Mouse (Mus musculus) right cerebral cortex, postnatal 14 days (tissue): ENCODE measurements at regions not wholly inside any gene's neighbourhood (a gene's known extent, or its start where the extent isn't known, plus 50 kb on each side); places are given as distances from the start of the nearest gene placed in this dataset.

Source experiments
- DNase-seq: peaks from one replicate; pipeline ENCODE4 v3.0.0; 2022

DNA sequence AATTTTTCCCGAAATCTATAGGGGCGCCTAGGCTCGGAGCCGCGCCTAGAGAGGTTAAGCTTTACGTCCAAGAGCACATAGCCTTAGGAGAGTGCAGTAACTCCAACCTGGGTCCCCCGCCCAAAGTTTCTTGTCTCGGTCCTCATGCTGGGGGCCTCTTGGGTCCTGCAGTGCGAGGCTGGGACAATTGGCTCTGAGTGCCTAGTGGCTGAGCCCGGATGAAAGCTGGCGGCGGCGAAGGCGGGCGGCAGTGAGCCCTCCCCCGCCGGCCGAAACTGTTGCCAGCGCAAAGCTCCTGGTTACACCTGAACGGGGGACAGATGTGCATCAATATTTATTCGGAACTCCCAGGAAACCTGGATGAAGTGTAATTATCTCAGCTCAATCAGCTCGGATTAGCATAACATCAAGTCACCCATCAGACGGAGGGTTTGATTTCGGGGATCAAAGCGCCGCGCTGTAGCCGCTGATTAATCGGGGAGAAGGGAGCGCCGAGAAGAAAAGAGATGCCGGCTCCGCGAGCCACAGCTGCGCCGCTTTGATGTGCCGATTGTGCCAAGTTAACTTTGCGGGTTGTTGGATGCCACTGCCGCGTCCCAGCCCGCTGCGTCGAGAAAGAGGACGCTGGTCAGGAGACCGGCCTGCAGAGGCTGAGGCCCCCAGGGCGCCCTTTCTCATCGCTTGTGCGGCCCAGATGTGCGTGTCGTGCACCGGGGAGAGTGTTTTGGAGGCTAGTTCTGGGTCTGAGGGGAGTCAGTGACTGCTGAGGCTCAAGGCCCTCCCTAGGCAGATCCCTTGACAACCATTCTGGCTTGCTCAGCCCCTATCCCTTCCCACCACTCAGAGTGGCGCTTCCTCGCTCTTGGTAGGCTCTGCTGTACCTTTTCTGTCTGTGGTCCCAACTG, 123.7 kb upstream of the 4931429L15Rik start:
- DNase-seq, result peak; percentile 22

DNA sequence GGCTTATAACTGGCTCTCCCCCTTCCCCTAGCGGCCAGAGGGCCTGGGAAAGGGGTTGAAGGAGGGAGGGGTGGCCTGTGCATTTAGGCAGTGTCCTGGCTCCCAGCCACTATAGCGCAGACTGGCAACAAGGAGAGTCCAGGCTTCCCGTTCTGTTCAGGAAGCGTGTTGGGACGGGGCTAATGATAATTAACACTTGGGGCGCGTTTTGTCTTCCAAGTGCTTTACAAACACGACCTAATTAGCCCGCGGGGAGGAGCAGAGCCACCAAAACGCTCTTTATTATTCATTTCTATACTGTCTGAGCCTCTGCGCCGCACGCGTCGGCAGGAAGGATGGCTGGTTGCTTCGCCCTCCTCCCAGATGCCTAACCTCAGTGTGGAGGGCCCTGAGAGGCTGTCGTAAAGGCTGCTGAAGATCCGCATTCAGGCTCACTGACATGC, 123.0 kb upstream of the 4931429L15Rik start:
- DNase-seq, result no peak

DNA sequence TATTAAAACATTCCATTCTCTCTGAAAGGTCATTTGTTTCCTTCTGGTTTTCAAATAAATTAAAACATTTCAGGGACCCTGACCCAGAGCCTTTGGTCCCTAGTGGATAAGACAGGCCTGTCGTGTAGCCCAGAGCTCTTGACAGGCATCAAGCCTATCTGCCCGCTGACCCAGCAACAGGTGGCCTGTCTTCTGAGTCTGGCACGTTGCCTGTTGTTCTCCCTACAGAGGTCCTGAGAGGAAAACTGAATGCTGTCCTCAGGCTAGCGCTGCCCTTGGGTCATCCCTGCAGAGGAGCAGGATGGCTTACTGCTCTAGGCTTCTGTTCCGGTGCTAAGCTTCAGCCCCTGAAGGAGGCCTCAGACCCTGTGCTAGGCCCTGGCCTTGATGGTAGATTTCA, 120.4 kb upstream of the 4931429L15Rik start:
- no peak for DNase-seq

DNA sequence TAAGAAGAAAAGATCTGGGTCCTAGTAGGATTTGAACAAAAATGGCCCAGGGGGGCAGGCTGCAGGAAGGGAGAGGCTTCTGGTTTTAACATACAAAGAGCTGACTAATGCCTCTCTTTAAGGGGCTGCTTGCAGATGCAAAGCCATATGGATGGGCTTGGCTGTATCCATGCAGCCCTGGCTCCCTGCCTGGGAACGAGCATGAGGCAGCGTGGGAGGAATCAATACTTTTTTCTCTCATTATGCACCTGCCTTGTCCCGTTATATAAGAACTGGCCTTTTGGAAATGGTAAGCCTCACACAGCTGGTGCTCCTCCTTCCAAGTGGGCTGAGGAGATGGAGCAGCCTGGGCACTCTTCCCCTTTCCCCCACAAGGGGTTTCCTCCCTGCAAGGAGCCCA, 114.9 kb upstream of the 4931429L15Rik start:
- DNase-seq, result peak; percentile 89

DNA sequence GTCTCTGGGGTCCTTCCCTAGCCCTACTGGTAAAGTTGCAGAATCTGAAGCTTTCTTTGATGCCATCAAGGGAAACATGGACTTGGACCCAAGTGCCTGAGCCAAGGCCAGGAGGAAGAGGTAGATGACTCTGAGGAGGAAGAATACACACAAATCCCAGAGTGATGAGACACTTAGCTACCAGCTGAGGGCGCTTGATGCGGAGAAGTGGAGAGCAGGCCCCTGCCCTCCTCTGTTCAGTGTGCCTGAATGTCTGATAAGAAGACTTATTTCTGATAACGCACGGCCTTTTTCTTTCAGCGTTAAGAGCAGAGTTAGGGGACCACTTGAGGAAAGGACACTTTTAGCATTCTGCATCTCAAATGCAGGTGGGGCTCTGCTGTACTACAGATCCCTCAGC, 113.9 kb upstream of the 4931429L15Rik start:
- no peak for DNase-seq

DNA sequence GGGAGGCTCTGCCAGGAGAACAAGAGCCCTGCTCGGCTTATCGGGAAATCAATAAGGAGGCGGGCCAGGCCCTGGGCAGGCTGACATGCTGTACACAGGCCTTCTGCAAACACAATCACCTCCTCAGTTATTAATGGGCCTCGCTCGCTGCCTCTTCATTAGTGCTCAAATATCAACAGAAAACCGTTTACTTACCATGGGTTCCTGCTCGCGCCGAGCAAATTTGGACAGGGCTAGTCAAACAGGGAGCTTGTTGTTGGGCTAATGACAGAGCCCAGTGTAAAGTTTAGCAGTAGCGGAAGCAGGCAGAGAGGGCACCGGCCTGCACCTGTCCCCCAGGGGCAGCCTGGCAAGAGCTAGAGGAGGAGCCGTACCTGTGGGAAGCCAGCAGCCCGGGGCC, 111.3 kb upstream of the 4931429L15Rik start:
- DNase-seq, result no peak

DNA sequence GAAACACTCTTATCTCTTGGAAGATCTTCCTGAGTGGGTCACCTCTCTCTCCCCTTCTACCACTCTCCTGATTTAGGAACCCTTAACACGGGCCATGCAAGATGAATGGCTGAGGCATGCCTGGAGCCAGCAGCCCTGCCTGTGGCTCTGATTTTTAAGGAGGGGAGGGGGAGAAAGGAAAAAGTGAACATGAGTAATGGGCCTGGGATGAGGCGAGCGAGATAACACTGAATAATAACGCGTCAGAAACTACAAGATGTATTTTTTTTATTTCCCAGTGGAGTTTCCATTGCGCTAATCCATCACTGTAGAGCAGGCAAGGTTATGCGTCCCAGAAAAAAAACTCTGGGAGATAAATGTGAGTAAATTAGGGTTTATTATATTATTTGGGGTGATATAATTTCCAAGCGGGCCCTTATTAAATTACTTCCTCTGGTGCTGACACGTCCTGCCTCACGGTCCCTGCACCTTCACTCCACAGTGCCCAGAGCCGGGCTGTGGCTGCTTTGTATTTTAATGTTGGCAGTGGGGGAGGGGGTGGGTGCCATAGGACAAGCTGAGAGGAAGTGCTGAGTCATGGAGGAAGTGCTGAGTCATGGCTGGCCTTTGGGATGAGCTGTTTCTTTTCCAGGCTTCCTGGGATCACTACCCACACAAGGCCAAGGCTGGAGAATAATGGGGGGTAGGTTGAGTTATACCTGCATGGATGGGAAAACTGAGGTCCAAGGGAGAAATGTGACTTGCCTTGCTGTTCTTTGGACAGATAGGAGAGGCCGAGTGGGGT, 103.6 kb upstream of the 4931429L15Rik start:
- no peak for DNase-seq

DNA sequence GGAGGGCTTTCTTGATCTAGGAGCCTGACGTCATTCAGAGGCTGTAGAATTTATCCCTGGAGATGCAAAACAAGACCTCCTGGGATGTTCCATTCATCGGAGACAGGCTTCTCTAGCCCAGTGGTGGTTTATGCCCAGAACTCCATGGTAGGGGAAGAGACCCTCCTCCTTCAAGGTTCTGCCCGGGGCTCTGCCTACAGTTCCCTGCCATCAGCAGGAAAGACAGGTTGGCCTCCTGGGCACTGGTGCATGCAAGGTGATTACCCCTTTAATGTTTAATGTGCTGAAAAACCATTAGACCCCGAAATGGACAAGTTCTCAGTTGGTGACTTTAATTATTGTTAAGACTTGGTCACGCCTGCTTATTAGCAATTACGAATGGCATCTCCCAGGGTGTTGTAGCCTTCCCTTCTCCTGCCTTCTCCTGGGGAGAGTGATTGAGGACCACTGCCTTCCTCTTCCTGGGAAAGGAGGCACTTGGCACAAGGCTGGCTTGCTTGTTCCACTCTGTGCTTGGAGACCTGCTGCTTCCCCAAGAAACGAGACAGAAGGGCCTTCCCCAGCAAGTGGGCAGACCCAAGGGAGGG, 102.0 kb upstream of the 4931429L15Rik start:
- DNase-seq, result no peak

DNA sequence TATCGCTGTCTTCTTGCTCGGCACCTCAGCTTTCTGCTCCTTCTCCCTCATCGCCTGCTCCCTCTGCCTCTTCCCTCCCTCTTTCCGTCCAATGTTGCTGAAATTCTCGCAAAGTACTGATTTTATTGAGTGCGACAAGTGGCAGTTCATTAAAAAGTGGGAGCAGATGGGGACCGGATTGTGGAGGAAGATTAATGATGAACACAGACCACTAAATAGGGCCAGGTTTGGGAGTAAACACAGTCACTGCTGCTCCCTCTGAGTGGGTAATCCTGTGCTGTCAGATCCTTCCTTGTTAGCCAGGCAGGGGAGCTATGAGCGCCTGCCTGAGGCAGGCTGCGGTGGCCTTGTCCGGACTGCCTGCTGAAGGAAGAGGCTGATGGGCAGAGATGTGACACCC, 91.9 kb upstream of the 4931429L15Rik start:
- no peak for DNase-seq

DNA sequence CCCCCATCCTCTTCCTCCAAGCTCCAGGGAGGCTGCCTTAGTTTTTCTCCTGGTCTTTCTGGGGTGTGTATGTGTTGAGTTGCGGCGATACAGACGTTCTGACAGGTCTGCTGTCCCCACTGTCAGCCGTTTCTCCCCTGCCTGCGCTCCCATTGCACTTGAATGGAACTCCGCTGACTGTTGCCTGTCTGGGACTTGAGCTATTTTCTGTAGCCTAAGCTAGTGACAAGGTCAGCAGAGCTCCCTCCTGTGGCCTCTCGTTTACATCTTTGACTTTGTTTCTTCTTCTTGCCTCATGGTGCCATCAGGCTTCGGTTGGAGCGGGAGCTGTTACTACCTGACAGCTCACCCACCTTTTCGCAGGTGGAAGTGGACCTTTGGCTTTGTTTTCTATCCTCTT, 89.0 kb upstream of the 4931429L15Rik start:
- no peak for DNase-seq

DNA sequence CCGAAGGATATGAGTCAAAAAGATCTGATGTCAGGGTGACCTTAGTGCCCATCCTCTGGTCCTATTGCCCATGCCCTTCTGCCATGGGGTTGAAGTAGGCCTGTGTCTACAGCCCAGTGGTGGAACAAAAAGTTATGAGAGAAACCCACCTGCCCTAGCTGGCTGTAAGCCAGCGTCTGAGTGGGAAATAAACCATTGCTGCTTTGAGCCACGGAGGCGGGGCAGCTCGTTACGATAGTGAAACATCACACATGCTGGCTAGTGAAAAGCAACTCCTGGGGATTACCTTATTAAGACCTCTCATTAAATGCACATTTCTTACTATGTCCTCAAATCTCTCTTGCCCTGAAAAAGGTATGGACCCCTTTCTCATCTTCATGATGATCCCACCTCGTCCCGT, 86.8 kb upstream of the 4931429L15Rik start:
- DNase-seq, result no peak

DNA sequence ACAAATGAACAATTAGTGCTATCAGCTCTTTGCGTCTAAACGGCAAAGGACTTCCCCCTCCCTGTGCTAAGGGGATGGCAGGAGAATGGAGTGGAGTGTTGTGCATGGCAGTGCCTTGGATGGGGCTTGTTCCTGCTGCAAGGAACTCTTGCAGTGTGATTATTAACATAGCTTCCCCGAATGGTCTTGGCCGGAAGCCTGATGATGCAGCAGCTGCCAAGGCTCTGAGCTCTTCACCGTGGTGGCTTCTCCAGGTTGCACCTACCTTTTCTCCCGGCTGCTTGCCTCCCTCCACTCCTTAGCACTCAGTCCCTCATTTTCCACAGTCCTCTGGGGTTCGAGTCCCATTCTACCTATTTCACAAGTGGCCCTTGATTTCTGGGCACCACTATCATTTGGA, 76.8 kb upstream of the 4931429L15Rik start:
- DNase-seq, result no peak

DNA sequence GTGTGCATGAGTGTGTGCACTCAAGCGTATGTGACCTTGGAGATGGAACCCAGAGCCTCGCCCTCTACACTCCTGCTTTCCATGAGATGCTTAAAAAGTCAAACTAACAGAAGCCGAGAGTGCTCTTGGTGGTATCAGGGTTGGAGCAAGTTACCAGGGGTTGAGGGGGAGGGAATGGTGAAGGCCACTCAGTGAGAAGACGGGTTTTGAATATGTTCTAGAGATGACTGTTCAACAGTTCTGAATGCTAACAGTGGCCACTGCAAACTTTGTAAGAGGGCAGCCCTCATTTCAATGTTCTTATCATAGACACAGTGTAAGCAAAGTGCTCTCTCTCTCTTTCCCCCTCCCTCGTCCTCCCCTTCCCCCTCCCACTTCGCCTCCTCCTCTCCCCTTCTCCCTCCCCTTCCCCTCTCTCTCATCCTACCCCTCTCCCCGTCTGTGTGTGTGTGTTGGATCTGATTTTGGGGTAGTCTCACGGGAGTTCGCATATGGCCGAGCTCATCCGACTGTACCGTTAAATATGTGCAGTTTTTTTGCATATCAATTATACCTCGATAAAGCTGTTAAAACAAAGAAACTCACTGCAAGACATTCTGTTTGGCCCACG, 75.5 kb upstream of the 4931429L15Rik start:
- DNase-seq, result no peak

DNA sequence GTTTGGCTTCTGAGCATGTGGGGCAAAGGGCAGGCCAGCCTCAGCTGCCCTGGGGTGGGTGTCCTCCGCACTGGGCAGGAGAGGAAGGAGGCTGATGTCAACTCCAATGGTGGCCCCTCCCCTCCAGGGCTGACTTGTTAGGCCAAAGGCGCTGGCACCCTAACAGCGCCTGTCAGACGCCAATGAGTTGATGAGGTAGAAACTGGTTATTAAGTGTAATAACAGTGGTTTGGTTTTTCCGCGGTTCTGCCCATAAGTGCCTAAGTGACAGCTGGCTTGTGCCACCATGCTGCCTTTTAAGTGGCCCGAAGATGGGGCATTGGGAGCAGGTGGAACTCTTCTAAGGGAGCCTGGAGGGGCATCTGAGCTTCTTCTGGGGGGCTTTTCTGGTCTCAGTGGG, 74.5 kb upstream of the 4931429L15Rik start:
- no peak for DNase-seq

DNA sequence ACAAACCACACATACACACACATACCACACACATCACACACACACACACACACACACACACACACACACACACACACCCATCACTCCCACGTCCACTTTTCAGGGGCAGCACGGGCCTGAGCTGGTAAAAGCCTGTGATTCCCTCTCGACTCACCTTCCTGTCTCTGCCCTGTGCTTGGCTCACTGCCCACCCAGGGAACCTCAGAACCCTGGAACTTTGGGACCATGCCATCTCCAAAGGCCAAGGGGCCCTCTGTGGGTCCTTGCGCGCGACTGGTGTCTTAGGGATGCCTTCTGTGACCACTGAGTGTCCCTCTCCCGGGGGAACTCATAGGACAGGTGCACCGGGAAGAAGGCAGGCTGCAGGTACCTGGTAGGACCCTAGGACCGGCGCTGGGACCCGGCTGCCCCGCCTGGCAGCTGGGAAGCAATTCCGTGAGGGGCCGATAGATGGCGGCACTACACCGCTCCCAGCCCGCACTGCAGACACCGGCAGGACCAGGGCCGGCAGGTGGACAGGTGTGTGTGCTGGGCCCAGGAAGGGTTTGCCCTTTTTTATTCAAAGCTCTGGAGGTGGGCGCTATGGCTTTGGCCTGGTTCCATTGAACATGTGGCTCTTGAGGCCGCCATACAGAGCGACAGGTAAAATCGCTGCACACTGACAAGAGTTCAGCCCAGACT, 73.0 kb upstream of the 4931429L15Rik start:
- peak; percentile 67 for DNase-seq

DNA sequence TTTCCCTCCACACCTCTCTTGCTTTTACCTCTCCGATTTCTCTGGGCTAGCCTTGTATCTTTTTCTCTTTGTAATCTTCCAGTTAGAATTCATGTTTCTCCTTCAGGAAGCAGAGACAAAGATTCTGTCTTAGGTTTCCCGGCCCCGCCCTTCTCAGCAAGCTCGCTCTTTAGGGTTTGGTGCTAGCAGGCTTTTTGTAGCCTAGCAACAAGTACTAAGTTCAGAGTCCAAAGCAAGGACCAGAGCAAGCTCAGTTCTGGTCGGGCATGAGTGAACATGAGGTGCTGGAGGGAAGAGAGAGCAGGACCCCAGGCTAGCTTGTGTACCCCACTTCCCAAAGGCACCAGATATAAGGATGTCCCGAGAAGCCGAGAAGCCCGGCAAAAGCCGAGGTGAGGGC, 70.0 kb upstream of the 4931429L15Rik start:
- DNase-seq, result peak; percentile 30

DNA sequence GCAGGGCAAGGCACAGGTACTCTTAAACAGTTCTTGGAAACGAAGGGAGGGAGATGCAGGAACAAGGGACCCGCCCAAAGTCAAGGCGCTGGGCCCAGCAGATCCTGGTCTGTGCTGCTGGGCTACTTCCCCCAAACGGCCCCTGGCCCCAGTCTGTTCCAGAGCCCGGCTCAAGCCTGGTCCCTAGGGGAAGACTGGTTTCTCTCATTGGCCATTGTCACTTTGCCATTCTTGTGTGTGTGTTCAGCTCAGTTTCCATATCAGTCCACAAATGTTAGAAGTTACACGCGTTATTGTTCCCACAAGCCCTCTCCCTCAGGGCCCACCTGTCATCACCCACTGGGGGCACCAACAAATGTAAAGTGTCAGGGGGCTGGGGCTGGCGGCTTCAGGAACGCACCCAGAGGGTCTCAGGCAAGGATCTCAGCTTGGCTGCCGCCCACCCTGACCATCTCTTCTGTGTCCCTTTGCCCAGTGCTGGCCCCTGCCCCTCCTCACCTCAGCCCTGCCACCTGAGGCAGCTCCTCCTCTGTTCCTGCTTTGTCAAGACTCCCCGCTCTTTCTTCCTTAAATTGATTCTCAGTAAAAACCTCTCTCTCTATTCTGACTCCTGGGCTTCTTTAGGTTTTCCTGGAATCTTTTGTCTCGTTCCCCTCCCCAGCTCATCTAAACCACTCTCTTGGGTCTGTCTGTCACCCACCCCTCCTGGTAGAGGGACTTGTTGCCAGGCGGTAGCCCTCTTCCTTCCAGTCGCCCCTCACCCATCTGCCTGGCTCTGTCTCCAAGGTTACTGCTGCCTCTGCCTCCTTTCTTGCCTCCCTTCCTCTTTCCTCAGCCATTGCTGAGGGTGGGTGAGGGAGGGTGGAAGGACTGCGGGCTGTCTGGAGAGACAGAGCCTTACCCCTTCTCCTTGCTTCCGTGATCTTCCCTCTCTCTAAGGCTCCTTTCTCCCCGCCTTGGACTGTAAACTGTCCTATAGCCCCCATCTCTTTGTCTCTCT, 69.2 kb upstream of the 4931429L15Rik start:
- peak; percentile 39 for DNase-seq

DNA sequence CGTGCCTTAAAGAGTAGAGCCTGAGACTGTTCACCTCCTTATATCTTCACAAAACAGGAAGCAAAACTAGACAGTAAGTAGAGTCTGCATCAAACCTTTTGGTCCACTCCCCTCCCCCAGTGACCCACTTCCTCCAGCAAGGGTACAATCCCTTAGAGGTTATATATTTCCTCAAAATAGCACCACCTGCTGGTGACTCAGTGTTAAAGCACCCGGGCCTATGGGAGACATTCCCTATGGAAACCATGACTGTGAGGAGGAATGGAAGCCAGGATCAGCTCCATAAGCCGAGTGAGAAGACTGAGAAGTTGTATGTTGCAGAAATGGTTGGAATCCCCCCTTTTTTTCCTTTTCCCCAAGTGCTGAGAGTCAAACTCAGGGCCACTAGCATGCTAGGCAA, 66.5 kb upstream of the 4931429L15Rik start:
- no peak for DNase-seq

DNA sequence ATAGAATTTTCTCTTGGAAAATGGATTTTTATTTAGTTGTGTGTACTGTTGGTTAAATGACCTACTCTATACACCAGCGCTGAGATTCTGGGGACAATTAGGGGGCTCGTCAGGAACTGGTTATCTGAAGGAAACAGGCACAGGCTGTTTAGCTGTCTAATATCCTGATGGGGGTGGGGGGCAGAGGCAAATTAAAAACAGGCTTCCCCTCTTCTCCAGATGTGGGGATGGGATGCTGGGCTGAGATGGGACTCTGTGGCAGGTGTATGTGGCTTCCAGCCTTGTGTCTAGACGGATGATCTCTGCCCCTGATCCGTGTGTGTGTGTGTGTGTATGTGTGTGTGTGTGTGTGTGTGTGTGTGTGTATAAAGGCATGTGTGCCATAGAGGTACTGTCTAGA, 61.6 kb upstream of the 4931429L15Rik start:
- DNase-seq, result no peak

DNA sequence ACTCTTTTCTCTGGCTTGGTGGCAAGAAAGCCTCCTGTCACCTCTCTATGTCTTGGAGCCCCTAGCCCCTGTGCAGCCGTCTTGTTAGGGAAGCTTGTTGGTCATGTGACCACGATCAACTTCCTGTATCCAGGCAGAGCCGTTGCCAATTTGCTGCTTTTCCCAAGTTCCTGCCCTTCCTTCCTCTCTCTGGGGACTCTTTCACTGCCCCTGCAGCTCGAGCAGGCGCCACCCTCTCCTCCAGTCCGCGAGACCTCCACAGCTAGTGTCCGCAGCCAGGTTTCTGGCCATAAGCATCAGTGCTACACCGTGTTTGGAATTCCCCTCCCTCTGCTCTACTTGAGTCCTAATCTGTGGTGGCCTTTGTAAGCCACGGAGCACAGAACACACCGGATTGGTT, 59.7 kb upstream of the 4931429L15Rik start:
- no peak for DNase-seq

DNA sequence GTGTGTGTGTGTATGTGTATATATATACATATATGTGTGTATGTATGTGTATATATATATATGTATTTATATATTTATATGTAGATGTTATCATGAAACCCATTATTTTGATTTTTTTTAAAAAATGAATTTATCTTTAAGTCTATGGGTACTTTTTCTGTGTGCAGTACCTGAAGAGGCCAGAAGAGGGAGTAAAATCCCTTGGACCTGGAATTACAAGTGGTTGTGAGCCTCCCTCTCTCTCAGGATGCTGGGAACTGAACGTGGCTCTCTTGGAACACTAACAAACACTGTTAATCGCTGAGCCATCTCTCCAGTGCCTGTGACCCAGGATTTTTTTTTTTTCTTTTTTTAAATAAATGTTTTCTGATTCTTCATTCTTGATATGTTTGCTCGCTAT, 58.6 kb upstream of the 4931429L15Rik start:
- DNase-seq, result no peak
